Mouse (Mus musculus) forebrain, embryonic 11.5 days (tissue): ENCODE results near the gene Ergic1. TPM values are rescaled to one million over a fixed set of nuclear protein-coding genes. Genes with fewer than 3 reads are reported as not detected.

Source experiments
- ATAC-seq: fragments of 200-750 bp; cut with Nextera tagmentation; replicated peaks from 2 replicates; pipeline ENCODE4 v1.8.0; 2017; ENCODE audit warnings: moderate TSS enrichment; ENCODE audit not compliant: low FRiP score
- DNase-seq: peaks from one replicate; pipeline ENCODE4 v3.0.0-alpha.2; 2017; ENCODE audit warnings: low spot score
- H3K27ac ChIP-seq: fragments of 300-500 bp; sonication (generic); 2 replicates; pipeline ENCODE4 v1.5.1; 2014; ENCODE audit warnings: low read depth, low read length
- H3K27me3 ChIP-seq: fragments of 300-500 bp; sonication (generic); 2 replicates; pipeline ENCODE4 v1.6.1; 2014; ENCODE audit warnings: mild to moderate bottlenecking, low read length, mixed read lengths; ENCODE audit not compliant: control insufficient read depth, insufficient read depth
- H3K36me3 ChIP-seq: fragments of 300-500 bp; sonication (generic); 2 replicates; pipeline ENCODE4 v1.6.1; 2014; ENCODE audit warnings: mild to moderate bottlenecking, low read length, moderate library complexity, mixed read lengths; ENCODE audit not compliant: control insufficient read depth, insufficient read depth
- H3K4me1 ChIP-seq: fragments of 300-500 bp; sonication (generic); replicated peaks from 2 replicates; pipeline ENCODE4 v1.6.1; 2014; ENCODE audit warnings: low read length, mixed read lengths; ENCODE audit not compliant: control insufficient read depth, insufficient read depth
- H3K4me2 ChIP-seq: fragments of 300-500 bp; sonication (generic); 2 replicates; pipeline ENCODE4 v1.6.1; 2014; ENCODE audit warnings: low read depth, mild to moderate bottlenecking, low read length, moderate library complexity, mixed read lengths; ENCODE audit not compliant: severe bottlenecking
- H3K4me3 ChIP-seq: fragments of 300-500 bp; sonication (generic); 2 replicates; pipeline ENCODE4 v1.5.1; 2014; ENCODE audit warnings: low read depth, low read length
- H3K9ac ChIP-seq: fragments of 300-500 bp; sonication (generic); 2 replicates; pipeline ENCODE4 v1.6.1; 2014; ENCODE audit warnings: low read length
- H3K9me3 ChIP-seq: fragments of 300-500 bp; sonication (generic); 2 replicates; pipeline ENCODE4 v1.6.1; 2016; ENCODE audit warnings: low read length, mixed read lengths; ENCODE audit not compliant: control insufficient read depth
- WGBS: fragments of 180-500 bp; shearing (Covaris S2); extraction: QIAGEN DNeasy Blood & Tissue Kit; methylation state at CpG from one replicate; pipeline ENCODE4 v1.1.7; 2014; 5-methylcytosine and 5-hydroxymethylcytosine counted together
- polyA plus RNA-seq: library from polyadenylated mRNA; unstranded; fragments of >200 nt; fragmentation: Nextera tagmentation; extraction: Ambion mirVana; gene quantifications from 2 replicates; pipeline ENCODE4 v1.2.1, GENCODE M21; 2014

Ergic1 gene
- polyA plus RNA-seq, 1 experiment from 2014 or later = 139 TPM

DNA sequence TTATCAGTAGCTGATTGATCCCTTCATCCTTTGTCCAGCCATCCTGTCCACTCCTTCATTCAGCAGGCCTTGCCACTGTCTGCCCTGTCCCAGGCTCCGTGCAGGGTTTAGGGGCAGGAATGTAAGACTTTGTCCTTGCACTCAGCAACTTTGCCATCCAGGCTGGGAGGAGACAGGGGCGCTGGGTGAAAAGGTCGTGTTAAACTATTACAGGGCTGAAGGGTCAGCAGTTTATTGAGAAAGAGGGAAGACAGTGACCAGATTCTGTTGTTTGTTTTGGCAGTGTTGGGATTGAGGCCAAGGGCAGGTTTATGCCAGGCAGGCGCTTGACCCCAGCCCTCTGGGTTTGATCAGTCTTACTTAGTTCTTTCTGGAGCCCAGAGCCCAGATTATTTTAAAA, 76.6 kb downstream of the Ergic1 start:
- Histone ChIP-seq H3K4me1 (no peaks in the 10 kb centered on the region), H3K4me2 (no peak overlapping the region), H3K4me3 (no peak overlapping the region), H3K9me3 (no peaks in the 10 kb centered on the region), H3K27ac (no peak overlapping the region), H3K9ac (no peak overlapping the region), H3K36me3 (peaks cover 12% of the 10 kb centered on the region; the same call in 1 of the 2 replicates), H3K27me3 (no peaks in the 10 kb centered on the region)
- DNase-seq (no peak), ATAC-seq (no peak)
- WGBS = 67% methylated on average over 4 of the region's 4 CpGs

DNA sequence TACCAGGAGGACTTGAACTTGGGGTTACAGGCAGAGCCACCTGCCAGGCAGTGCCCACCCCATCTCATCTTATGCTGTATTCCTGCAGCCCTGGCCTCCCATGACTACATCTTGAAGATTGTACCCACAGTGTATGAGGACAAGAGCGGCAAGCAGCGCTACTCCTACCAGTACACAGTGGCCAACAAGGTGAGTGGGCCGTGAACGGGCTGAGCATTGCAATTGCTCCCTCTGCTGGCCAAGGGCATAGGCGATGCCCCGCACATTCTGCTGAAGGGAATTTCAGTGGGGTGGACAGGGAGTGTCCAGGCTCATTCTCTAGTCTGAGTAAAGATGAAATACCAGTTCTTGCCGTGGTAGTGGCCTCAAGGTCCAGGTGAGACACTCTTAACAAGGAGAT, 77.4 kb downstream of the Ergic1 start:
- Histone ChIP-seq H3K27me3 (no peaks in the 10 kb centered on the region), H3K27ac (no peak overlapping the region), H3K9me3 (no peaks in the 10 kb centered on the region), H3K4me2 (no peak overlapping the region), H3K4me3 (no peak overlapping the region), H3K9ac (no peak overlapping the region), H3K36me3 (peaks cover 17% of the 10 kb centered on the region), H3K4me1 (no peaks in the 10 kb centered on the region)
- 36% methylated on average over 7 of the region's 7 CpGs for WGBS
- DNase-seq = peak; percentile 86
- no peak for ATAC-seq

DNA sequence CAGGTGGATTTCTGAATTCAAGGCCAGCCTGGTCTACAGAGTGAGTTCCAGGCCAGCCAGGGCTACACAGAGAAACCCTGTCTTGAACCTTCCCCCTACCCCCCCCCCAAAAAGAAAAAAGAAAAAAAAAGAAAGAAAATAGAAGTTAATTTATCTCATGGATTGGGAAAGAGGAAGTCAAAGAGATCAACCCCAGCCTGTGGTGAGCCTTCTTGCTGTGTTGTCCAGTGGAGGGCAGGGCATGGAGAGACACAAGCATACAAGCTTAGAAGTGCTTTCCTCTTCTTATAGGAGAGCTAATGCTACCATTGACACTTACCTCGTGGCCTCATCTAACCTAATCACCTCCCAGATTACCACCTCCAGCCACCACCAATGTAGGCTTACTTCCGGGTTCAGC, 78.5 kb downstream of the Ergic1 start:
- 96% methylated on average over 2 of the region's 2 CpGs for WGBS
- no peaks in the 10 kb centered on the region for H3K27me3 ChIP-seq
- no peaks in the 10 kb centered on the region for H3K9me3 ChIP-seq
- DNase-seq = no peak
- no peak for ATAC-seq
- H3K4me1 ChIP-seq = 0 out of 2 replicates have a peak, but pooled peaks cover 3% of the 10 kb centered on the region
- H3K9ac ChIP-seq = no peak overlapping the region
- H3K4me3 ChIP-seq = no peak overlapping the region
- peaks cover 18% of the 10 kb centered on the region for H3K36me3 ChIP-seq
- no peak overlapping the region for H3K27ac ChIP-seq
- H3K4me2 ChIP-seq = no peak overlapping the region

DNA sequence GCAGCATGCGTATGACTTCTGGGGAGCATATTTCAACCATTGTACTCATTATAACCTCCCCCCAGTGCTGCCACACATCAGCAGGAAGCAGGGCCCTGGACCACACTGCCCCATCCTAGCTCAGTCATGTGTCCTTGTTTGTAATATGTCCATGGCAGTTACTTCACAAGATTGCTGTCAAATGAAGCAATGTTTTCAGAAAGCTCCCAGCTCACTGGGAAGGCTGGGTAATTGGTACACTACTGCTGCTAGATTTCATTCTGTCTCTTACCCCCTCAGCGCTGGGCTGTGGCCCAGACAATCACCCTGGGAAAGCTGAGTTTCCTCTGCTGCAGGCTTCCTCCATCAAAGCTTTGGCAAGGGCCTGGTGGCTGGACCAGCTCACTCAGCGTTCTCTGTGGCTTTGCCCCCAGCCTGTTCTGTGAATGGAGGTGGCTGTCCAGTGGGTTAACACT, 79.0 kb downstream of the Ergic1 start:
- no peak overlapping the region for H3K9ac ChIP-seq
- 0 out of 2 replicates have a peak, but pooled peaks cover 3% of the 10 kb centered on the region for H3K4me1 ChIP-seq
- 93% methylated on average over 3 of the region's 3 CpGs for WGBS
- H3K9me3 ChIP-seq = no peaks in the 10 kb centered on the region
- ATAC-seq (no peak), DNase-seq (no peak)
- H3K27ac ChIP-seq = no peak overlapping the region
- H3K4me3 ChIP-seq = no peak overlapping the region
- H3K36me3 ChIP-seq = peaks cover 18% of the 10 kb centered on the region
- no peaks in the 10 kb centered on the region for H3K27me3 ChIP-seq
- H3K4me2 ChIP-seq = no peak overlapping the region

DNA sequence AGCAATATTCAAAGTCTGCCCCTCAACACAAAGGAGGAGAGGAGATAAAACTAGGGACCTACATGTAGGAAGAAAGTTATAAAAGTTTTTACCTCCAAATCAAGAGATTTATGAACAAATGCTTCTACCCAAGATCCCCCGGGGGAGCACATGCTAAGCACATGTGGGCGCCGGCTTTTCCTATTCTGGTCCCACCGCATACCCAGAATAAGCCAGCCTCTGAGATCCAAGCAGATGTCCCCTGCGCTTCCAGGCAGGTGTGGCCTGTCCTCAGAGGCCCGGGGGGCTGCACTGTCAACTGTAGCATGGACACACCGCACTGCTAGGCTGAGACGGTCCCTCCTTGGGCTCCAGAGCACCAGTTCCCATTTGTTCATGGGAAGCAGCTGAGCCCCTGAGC, 82.2 kb downstream of the Ergic1 start:
- no peak for ATAC-seq
- Histone ChIP-seq H3K4me3 (no peak overlapping the region), H3K9ac (no peak overlapping the region), H3K27me3 (no peaks in the 10 kb centered on the region), H3K36me3 (peaks cover 18% of the 10 kb centered on the region), H3K4me2 (no peak overlapping the region), H3K4me1 (0 out of 2 replicates have a peak, but pooled peaks cover 3% of the 10 kb centered on the region), H3K9me3 (no peaks in the 10 kb centered on the region), H3K27ac (no peak overlapping the region)
- WGBS = 97% methylated on average over 8 of the region's 8 CpGs
- DNase-seq = no peak

DNA sequence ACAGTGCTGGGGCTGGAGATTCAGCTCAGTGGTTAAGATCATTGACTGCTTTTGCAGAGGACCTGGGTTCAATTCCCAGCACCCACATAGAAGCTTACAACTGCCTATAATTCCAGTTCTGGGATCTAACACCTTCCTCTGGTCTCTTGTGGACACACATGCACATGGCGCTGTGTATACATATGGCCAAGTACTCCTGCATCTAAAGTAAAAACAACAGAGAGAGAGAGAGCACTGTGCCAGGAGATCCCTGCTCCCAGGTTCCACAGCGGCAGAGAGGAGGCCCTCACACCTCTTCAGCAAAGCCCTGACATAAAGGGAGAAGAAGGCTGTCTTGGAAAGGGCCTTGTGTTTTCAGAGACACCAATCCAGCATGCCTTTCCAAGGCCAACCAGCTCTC, 82.7 kb downstream of the Ergic1 start:
- no peaks in the 10 kb centered on the region for H3K27me3 ChIP-seq

DNA sequence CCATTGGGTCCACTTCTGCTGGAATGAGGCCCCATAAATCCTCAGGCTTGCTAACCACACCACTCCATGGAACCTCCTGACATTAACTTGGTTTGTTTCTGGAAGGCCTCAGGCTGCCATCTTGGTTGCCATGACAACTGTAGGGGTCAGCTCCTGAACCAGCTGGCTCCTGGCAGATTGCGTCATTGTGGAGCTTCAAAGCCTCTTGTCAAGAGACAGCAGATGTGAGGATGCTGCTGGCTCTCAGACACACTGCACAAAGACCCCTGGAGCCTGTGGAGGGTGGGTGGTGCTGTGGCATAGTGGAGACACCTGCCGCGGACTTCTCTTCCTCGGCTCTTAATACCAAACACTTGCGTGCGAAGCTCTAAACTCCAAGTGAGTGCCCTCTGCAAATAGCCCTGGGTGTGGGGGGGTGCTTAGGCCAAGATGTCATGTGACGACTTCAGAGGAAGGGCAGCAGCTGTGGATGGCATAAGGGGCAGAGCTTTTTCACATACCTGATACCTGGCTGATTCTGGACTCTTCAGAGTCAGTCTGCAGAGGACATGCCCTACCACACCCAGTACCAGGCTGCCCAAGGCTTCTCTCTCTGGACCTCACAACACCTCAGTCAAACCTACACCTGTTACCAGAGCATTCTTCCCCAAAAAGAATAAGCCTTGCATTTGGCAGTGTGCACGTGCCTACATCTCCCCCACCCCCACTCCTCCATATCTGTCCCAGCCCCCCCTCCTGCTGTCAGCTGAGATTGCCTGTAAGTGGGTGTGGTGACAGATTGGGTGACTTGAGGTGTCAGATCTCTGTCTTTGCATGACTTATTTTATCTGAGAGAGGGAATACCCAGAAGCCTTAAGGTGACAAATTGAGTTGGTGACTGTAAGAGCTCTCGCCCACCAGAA, 83.5 kb downstream of the Ergic1 start:
- Histone ChIP-seq H3K4me3 (no peak overlapping the region), H3K9me3 (no peaks in the 10 kb centered on the region), H3K9ac (no peak overlapping the region), H3K27ac (peak overlapping the region; percentile 37; the same call in 1 of the 2 replicates), H3K36me3 (peaks cover 22% of the 10 kb centered on the region), H3K27me3 (no peaks in the 10 kb centered on the region), H3K4me2 (no peak overlapping the region), H3K4me1 (0 out of 2 replicates have a peak, but pooled peaks cover 3% of the 10 kb centered on the region)
- peak; percentile 67 for DNase-seq
- 76% methylated on average over 9 of the region's 9 CpGs for WGBS
- ATAC-seq = peak; percentile 51; the same call in 1 of the 2 replicates

More for the DNA sequence above, 82.7 kb downstream of the Ergic1 start:
- H3K4me3 ChIP-seq = no peak overlapping the region
- H3K27ac ChIP-seq = peak overlapping the region; percentile 37; the same call in 1 of the 2 replicates
- no peak for DNase-seq
- no peak for ATAC-seq
- H3K9ac ChIP-seq = no peak overlapping the region
- peaks cover 19% of the 10 kb centered on the region for H3K36me3 ChIP-seq
- no peaks in the 10 kb centered on the region for H3K9me3 ChIP-seq
- 97% methylated on average over 2 of the region's 2 CpGs for WGBS
- 0 out of 2 replicates have a peak, but pooled peaks cover 3% of the 10 kb centered on the region for H3K4me1 ChIP-seq
- no peak overlapping the region for H3K4me2 ChIP-seq

DNA sequence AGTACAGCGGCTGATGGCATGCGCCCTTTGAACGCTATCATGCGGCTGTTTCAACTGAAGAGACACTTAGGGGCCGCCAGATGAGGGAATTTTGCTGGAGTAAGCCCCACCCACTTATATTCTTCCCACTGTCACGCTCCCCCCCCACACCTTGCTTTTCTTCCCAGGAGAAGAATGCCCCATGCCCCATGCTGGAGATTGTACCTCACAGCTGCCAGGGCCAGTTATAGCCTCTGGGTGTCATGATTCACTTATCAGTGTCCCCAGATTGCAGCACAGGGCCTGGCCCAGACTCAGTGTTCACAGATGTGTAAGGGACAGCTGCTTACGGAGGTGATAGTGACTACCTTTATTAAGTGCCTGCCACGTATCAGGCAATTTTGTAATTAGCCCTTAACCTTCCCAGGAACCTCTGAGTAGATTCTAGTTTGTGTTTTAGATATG, 84.1 kb downstream of the Ergic1 start:
- no peaks in the 10 kb centered on the region for H3K27me3 ChIP-seq
- H3K9me3 ChIP-seq = no peaks in the 10 kb centered on the region
- H3K4me1 ChIP-seq = 0 out of 2 replicates have a peak, but pooled peaks cover 3% of the 10 kb centered on the region
- H3K9ac ChIP-seq = no peak overlapping the region
- 91% methylated on average over 8 of the region's 8 CpGs for WGBS
- no peak overlapping the region for H3K4me3 ChIP-seq
- H3K27ac ChIP-seq = 0 out of 2 replicates have a peak overlapping the region, but pooled peaks have one; percentile 13
- H3K4me2 ChIP-seq = no peak overlapping the region
- ATAC-seq (no peak), DNase-seq (no peak)
- H3K36me3 ChIP-seq = peaks cover 22% of the 10 kb centered on the region
